Mouse (Mus musculus) midbrain, embryonic 12.5 days (tissue): ENCODE results near the gene Adamtsl1. TPM values are rescaled to one million over a fixed set of nuclear protein-coding genes. Genes with fewer than 3 reads are reported as not detected.

ENCODE experiments used
- ATAC-seq: fragments of 200-750 bp; cut with Nextera tagmentation; 2 replicates; pipeline ENCODE4 v1.8.0; 2017; ENCODE audit warnings: low read depth, moderate TSS enrichment, moderate library complexity; ENCODE audit not compliant: low FRiP score
- H3K27ac ChIP-seq: fragments of 300-500 bp; sonication (generic); replicated peaks from 2 replicates; pipeline ENCODE4 v1.5.1; 2016; ENCODE audit warnings: mild to moderate bottlenecking
- H3K27me3 ChIP-seq: fragments of 300-500 bp; sonication (generic); 2 replicates; pipeline ENCODE4 v1.6.1; 2016; ENCODE audit warnings: mild to moderate bottlenecking
- H3K36me3 ChIP-seq: fragments of 300-500 bp; sonication (generic); 2 replicates; pipeline ENCODE4 v1.6.1; 2016
- H3K4me1 ChIP-seq: fragments of 300-500 bp; sonication (generic); 2 replicates; pipeline ENCODE4 v1.6.1; 2016
- H3K4me2 ChIP-seq: fragments of 300-500 bp; sonication (generic); replicated peaks from 2 replicates; pipeline ENCODE4 v1.6.1; 2016; ENCODE audit warnings: mild to moderate bottlenecking, moderate library complexity
- H3K4me3 ChIP-seq: fragments of 300-500 bp; sonication (generic); 2 replicates; pipeline ENCODE4 v1.5.1; 2016; ENCODE audit warnings: mild to moderate bottlenecking
- H3K9ac ChIP-seq: fragments of 300-500 bp; sonication (generic); replicated peaks from 2 replicates; pipeline ENCODE4 v1.6.1; 2016; ENCODE audit warnings: mild to moderate bottlenecking, moderate library complexity
- H3K9me3 ChIP-seq: fragments of 300-500 bp; sonication (generic); 2 replicates; pipeline ENCODE4 v1.6.1; 2016; ENCODE audit warnings: mild to moderate bottlenecking
- WGBS: fragments of 180-500 bp; shearing (Covaris S2); methylation state at CpG from one replicate; pipeline ENCODE4 v1.1.7; 2016; 5-methylcytosine and 5-hydroxymethylcytosine counted together
- polyA plus RNA-seq: library from polyadenylated mRNA; unstranded; fragments of >200 nt; fragmentation: Nextera tagmentation; extraction: Ambion mirVana; gene quantifications from 2 replicates; pipeline ENCODE4 v1.2.1, GENCODE M21; 2016

Gene Adamtsl1
- polyA plus RNA-seq, 1 experiment from 2014 or later: 10.2 TPM

DNA sequence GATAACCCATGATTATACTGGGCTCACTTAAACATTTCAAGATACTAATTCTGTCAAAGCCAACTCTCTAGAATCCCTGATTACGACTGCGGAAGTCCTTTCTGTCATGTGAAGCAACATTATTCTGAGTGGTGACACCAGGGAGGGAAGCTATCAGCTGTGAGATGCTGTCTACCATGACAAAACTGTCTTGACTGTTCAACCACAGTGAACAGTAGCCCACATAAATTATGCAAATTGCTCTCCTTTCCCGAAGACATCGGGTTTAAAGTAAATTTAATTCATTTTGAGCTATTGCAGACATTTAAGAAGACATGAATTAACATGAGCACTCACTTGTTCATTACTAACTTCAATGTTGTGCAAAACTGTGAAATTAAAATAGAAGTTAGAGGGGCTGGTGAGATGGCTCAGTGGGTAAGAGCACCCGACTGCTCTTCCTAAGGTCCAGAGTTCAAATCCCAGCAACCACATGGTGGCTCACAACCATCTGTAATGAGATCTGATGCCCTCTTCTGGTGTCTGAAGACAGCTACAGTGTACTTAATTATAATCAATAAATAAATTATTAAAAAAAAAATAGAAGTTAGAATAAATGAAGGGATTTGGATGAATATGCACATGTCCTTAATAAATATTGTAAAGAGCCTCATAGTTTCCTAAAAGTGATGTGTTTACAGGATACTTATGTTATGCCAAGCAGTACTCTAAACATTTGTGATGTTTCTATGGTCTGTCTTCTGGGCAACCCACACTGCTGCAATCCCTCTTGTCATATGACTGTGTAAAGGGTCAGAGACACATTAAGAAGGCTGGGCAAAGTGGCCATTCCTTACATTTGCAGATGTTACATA lies 249.4 kb downstream of the Adamtsl1 start:
- 51% methylated on average over 5 of the region's 5 CpGs for WGBS
- ATAC-seq: peak; percentile 86
- peaks cover 16% of the 10 kb centered on the region for H3K27me3 ChIP-seq
- H3K4me1 ChIP-seq: peaks cover 18% of the 10 kb centered on the region
- H3K4me2 ChIP-seq: no peak overlapping the region
- no peak overlapping the region for H3K27ac ChIP-seq
- no peak overlapping the region for H3K9ac ChIP-seq
- no peak overlapping the region for H3K4me3 ChIP-seq
- H3K9me3 ChIP-seq: no peaks in the 10 kb centered on the region
- no peaks in the 10 kb centered on the region for H3K36me3 ChIP-seq

DNA sequence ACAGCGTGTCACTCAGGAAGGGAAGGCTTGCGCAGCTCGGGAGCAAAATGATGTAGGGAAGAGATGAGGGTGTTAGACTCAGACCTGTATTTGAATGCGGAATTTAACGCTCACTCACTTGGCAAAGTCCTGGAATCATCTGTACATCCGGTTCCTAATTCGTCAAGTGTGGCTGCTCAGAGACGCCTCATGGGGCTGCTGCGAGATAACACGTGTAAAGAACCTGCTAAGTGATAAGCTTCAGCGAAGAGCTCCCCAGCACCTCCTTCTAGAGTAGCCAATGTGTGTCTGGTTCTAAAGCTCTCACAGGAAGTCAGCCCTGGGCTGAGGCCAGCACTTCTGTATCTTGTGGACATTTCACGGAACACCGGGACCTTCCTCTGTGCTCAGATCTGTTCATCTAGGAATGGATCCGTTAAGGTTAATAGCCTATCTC lies 250.1 kb downstream of the Adamtsl1 start:
- Histone ChIP-seq H3K27me3 (peaks cover 16% of the 10 kb centered on the region), H3K4me1 (peaks cover 18% of the 10 kb centered on the region), H3K4me2 (no peak overlapping the region), H3K4me3 (no peak overlapping the region), H3K9ac (no peak overlapping the region), H3K36me3 (no peaks in the 10 kb centered on the region), H3K9me3 (no peaks in the 10 kb centered on the region), H3K27ac (no peak overlapping the region)
- WGBS: 92% methylated on average over 14 of the region's 14 CpGs
- ATAC-seq: no peak

DNA sequence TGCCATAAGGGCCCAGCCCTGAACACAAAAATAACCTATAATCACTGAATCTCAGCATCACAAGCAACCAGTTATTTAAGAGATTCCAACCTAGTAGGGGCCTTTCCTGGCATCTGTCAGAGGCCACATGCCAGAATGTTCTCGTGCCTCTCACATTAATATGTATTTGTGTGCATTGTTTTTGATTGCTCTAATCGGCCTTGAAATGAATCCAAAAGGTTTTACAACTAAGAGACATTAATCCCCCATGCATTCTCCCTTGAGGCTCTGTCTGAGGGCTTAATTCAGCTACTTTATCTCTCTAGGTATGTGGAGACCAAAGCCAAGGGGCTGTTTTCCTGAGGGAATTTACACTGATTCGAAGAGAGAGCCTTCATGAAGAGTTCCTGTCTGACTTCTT lies 250.5 kb downstream of the Adamtsl1 start:
- WGBS: 23% methylated on average over 3 of the region's 3 CpGs
- Histone ChIP-seq H3K36me3 (no peaks in the 10 kb centered on the region), H3K9ac (no peak overlapping the region), H3K4me3 (no peak overlapping the region), H3K9me3 (no peaks in the 10 kb centered on the region), H3K27me3 (peaks cover 20% of the 10 kb centered on the region), H3K4me2 (no peak overlapping the region), H3K27ac (no peak overlapping the region), H3K4me1 (peaks cover 18% of the 10 kb centered on the region)
- no peak for ATAC-seq

DNA sequence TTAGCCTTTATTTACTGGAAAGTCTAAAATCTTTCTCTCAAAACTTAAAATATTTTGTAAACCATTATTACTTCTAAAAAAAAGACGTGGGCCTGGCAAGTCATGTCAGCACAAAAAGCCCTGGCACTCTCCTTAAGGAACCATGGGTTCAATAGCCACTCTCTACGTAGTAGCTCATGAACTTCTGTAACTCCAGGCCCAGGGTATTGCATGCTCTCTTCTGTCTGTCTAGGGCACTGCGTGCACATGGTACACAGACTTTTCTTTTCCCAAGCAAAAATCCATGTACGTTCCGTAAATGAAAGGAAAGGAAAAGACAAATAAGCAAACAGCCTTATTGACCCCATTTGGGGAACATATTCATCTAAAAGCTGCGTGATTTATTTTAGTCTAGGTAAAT lies 253.7 kb downstream of the Adamtsl1 start:
- H3K4me1 ChIP-seq: peaks cover 16% of the 10 kb centered on the region
- H3K36me3 ChIP-seq: no peaks in the 10 kb centered on the region
- no peak overlapping the region for H3K4me2 ChIP-seq
- H3K9ac ChIP-seq: no peak overlapping the region
- 74% methylated on average over 6 of the region's 6 CpGs for WGBS
- peaks cover 24% of the 10 kb centered on the region for H3K27me3 ChIP-seq
- no peak overlapping the region for H3K27ac ChIP-seq
- H3K9me3 ChIP-seq: peaks cover 3% of the 10 kb centered on the region; the same call in 1 of the 2 replicates
- H3K4me3 ChIP-seq: no peak overlapping the region
- no peak for ATAC-seq

DNA sequence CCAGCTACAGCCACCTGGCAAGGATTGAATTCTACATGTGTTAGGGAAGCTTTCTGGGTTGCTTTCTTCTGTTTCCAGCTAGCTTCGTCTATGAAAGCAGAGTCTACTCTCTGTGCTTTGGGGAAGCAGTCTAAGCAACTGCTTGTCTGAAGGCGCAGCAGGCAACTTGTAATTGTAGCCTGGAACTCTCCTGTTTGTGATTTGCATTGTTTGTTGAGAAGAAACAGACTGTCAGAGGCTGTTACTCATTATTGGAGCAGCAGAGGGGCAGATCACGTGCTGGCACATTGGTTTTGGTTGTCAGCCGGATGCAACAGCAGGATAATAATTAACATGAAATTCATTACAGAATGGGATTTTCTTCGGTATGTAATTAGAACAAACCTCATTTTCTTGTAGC lies 254.1 kb downstream of the Adamtsl1 start:
- Histone ChIP-seq H3K27ac (no peak overlapping the region), H3K4me1 (peaks cover 16% of the 10 kb centered on the region), H3K4me2 (no peak overlapping the region), H3K4me3 (no peak overlapping the region), H3K9ac (no peak overlapping the region), H3K27me3 (peaks cover 24% of the 10 kb centered on the region), H3K9me3 (peaks cover 3% of the 10 kb centered on the region; the same call in 1 of the 2 replicates), H3K36me3 (no peaks in the 10 kb centered on the region)
- ATAC-seq: no peak
- WGBS: 41% methylated on average over 5 of the region's 5 CpGs

DNA sequence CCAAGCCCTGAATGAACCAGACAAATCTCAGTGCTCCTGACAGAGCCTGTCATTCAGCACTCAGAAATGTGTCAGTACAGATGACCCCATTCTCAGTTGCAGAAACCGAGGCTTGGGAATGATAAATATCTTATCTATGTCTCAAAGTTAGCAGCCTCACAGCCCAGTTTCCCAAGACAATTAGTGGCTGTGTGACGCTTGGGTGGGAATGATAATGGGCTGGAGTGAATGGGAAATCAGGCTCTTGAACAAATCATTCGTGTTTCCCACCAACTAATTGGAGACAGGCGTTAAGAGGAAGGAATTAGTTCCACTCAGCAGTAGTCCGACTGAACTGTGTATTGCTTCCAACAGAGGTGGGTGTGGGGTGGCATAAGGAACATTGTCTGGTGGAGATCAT lies 268.5 kb downstream of the Adamtsl1 start:
- Histone ChIP-seq H3K9ac (no peak overlapping the region), H3K27me3 (peaks cover 38% of the 10 kb centered on the region), H3K27ac (no peak overlapping the region), H3K4me3 (no peak overlapping the region), H3K36me3 (no peaks in the 10 kb centered on the region), H3K9me3 (no peaks in the 10 kb centered on the region), H3K4me1 (peaks cover 20% of the 10 kb centered on the region), H3K4me2 (peak overlapping the region; percentile 18; the same call in 1 of the 2 replicates)
- ATAC-seq: peak; percentile 61
- WGBS: 6% methylated on average over 5 of the region's 5 CpGs

DNA sequence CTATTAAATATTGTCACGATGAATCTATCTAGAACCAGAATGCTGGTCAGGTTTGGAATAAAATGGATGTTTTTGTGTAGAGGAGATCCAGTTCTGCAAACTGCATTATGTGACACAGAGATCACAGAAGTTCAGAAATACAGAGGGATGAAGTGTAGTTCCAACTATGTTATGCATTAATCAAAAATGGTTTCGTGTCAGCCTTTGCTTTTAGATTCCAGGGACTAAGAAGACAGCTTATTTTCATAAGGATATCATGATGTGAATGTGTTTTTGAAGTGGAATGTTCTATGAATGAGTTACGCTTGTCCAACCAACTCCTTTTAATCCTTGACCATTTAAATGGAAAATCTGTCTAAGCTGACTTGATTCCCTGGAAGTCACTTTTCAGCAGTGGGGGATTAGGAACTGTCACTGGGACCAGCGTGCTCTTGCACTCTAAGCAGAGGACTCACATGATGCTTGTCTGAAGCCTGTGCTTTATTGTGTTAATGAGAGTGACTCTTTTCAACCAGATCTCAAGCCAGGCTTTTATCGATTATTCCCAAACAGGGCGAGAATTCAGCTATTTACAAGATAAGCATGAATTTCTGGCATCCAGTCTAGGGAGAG lies 269.9 kb downstream of the Adamtsl1 start:
- no peak overlapping the region for H3K9ac ChIP-seq
- H3K4me1 ChIP-seq: peaks cover 20% of the 10 kb centered on the region
- H3K9me3 ChIP-seq: no peaks in the 10 kb centered on the region
- H3K4me2 ChIP-seq: no peak overlapping the region
- ATAC-seq: peak; percentile 90
- H3K27me3 ChIP-seq: peaks cover 37% of the 10 kb centered on the region
- H3K27ac ChIP-seq: no peak overlapping the region; the same call in 1 of the 2 replicates
- H3K36me3 ChIP-seq: no peaks in the 10 kb centered on the region
- WGBS: 15% methylated on average over 6 of the region's 6 CpGs
- no peak overlapping the region for H3K4me3 ChIP-seq

DNA sequence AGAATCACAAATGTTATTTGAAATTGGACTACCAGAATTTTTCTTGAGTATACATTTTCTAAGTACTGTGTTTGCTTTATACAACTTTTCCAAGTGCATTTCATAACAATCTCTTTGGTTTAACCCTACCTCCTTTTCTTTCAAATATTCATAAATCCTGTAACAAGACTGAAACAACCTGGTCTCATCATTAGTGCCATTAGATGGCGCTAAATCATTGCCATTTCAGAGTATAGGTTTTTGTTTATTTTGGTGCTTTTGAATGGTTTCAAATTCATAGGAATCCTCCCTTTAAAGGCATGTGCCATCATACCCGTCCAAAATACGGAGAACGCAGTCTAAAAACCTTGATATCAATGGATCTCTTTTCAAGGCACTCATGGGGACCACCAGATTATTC lies 270.5 kb downstream of the Adamtsl1 start:
- ATAC-seq: 0 out of 2 replicates have a peak, but pooled peaks have one; percentile 17
- Histone ChIP-seq H3K4me1 (peaks cover 20% of the 10 kb centered on the region), H3K4me2 (no peak overlapping the region), H3K9me3 (no peaks in the 10 kb centered on the region), H3K9ac (no peak overlapping the region), H3K27ac (no peak overlapping the region), H3K27me3 (peaks cover 36% of the 10 kb centered on the region), H3K4me3 (no peak overlapping the region), H3K36me3 (no peaks in the 10 kb centered on the region)
- WGBS: 19% methylated on average over 4 of the region's 4 CpGs

DNA sequence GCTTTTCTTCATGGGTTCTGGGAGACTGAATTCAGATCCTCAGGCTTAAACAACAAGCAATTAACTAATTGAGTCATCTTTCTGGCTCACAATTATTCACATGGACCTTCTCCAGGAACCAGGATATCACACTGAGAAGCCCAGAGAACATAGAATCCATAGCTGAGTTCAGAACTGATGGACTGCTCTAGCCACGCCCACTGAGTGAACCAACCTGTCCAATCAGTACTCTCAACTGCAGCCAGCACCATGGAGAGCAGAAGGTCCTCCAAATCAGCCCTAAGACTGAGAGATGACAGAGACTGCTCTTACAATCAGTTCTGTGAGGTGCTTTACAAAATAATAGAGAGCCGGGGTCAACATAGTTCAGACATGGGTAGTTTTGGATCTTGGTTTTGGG lies 276.3 kb downstream of the Adamtsl1 start:
- WGBS: 62% methylated on average over 2 of the region's 2 CpGs
- Histone ChIP-seq H3K27ac (no peak overlapping the region), H3K4me1 (no peaks in the 10 kb centered on the region), H3K9me3 (no peaks in the 10 kb centered on the region), H3K27me3 (peaks cover 34% of the 10 kb centered on the region), H3K4me3 (no peak overlapping the region), H3K9ac (no peak overlapping the region), H3K4me2 (no peak overlapping the region), H3K36me3 (no peaks in the 10 kb centered on the region)
- no peak for ATAC-seq

DNA sequence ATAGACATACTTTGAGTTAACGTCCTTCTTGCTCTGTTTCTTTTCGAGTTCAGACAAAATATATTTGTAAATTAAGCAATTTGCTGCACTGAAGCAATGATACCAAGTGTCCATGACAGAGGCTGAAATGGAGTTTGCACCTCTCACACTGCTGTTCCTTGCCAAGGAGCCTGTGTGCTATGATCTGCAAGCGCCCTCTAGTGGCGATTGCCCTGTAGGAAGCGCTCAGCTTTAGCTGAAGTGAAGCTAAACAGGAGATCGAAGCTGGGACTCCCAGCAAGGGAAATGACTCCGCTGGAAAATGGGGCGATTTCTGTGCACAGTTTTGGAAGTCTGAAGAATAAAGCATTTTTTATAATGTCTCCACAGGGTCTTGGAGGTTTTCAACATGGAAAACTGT lies 287.8 kb downstream of the Adamtsl1 start:
- 7% methylated on average over 8 of the region's 8 CpGs for WGBS
- no peak overlapping the region for H3K27ac ChIP-seq
- no peaks in the 10 kb centered on the region for H3K4me1 ChIP-seq
- peak; percentile 85 for ATAC-seq
- H3K9ac ChIP-seq: no peak overlapping the region
- H3K4me3 ChIP-seq: no peak overlapping the region
- H3K27me3 ChIP-seq: peaks cover 6% of the 10 kb centered on the region
- H3K36me3 ChIP-seq: no peaks in the 10 kb centered on the region
- no peak overlapping the region for H3K4me2 ChIP-seq
- H3K9me3 ChIP-seq: no peaks in the 10 kb centered on the region

DNA sequence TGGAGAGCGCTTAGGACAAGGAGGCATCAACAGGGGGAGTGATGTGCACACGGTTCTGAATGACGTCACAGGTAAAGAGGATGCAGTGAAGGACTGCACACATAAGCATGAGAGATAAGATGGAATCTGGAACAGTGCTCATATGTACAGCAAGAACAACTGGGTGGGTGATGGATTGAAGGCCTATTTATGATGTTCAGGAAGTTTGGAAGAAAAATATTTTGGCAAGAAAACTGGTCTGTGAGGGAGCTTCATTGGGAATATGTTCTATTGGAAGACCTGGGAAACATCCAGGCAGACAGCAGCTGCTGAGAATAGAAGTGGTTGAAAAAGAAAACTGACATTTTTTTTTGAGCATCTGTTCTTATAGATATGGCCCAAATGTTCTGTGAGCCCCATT lies 300.4 kb downstream of the Adamtsl1 start:
- H3K27me3 ChIP-seq: no peaks in the 10 kb centered on the region
- WGBS: 78% methylated on average over 3 of the region's 3 CpGs
- no peak for ATAC-seq
- no peak overlapping the region for H3K27ac ChIP-seq
- H3K9ac ChIP-seq: no peak overlapping the region
- no peak overlapping the region for H3K4me3 ChIP-seq
- no peaks in the 10 kb centered on the region for H3K9me3 ChIP-seq
- no peaks in the 10 kb centered on the region for H3K36me3 ChIP-seq
- H3K4me2 ChIP-seq: no peak overlapping the region
- H3K4me1 ChIP-seq: no peaks in the 10 kb centered on the region

DNA sequence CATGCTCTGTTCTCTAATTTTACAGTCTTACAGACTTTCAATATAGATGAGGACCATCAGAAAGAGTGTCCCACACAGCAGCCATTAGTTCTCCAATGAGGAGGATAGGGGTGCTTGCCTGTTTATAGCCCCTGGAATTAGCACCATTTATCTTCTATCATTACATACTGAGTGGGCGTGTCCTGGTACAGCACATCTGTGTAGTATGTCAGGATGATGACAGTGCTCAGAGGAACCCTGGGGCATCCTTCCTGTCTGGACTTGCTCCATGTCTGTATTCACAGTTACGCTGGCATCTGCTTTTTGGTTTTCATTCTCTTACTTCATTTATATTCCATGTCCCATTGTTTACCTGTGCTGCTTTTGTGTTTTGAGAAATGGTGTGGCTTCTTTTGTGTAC lies 304.5 kb downstream of the Adamtsl1 start:
- WGBS: 84% methylated on average over 2 of the region's 2 CpGs

More for the DNA sequence above, 304.5 kb downstream of the Adamtsl1 start:
- no peak for ATAC-seq
- Histone ChIP-seq H3K9me3 (no peaks in the 10 kb centered on the region), H3K4me3 (no peak overlapping the region), H3K4me2 (no peak overlapping the region), H3K36me3 (no peaks in the 10 kb centered on the region), H3K27ac (no peak overlapping the region), H3K4me1 (no peaks in the 10 kb centered on the region), H3K9ac (no peak overlapping the region), H3K27me3 (no peaks in the 10 kb centered on the region)
